Mouse (Mus musculus) large intestine, adult 2 months (tissue): ENCODE data around the gene Krtap5-1. TPM values are rescaled to one million over a fixed set of nuclear protein-coding genes. Genes with fewer than 3 reads are reported as not detected.
A peak's percentile ranks its signal among the peaks of the same experiment; 100 is the strongest.
"Not testable (repeated sequence)": the region's sequence is repeated elsewhere in the genome, so short reads cannot be mapped to it uniquely, and the experiment has no call there.

Source experiments
- DNase-seq: peaks from one replicate; pipeline ENCODE4 v3.0.0-alpha.2; 2012; ENCODE audit warnings: low read depth, low spot score
- WGBS: fragments of 180-500 bp; shearing (Covaris S2); methylation state at CpG from one replicate; pipeline ENCODE4 v1.1.7; 2018; 5-methylcytosine and 5-hydroxymethylcytosine counted together
- polyA plus RNA-seq: library from polyadenylated mRNA; depleted of rRNA; stranded (reverse); fragments of >200 nt; gene quantifications from 2 replicates; pipeline ENCODE4 v1.2.3, GENCODE M21; 2012

Krtap5-1 gene
- polyA plus RNA-seq, 1 experiment = not detected

GRCm38 (mm10) chr7:142303929-142304328 lies 7.0 kb upstream of the Krtap5-1 start:
- WGBS = 61% methylated on average over 1 of the region's 1 CpGs
- DNase-seq = not testable (repeated sequence)

- WGBS = 17% methylated on average over 3 of the region's 3 CpGs
- DNase-seq = no peak
Observed at GRCm38 (mm10) chr7:142303249-142303648, 6.3 kb upstream of the Krtap5-1 start, which contains the start of gene Krtap5-4. Gene Krtap5-4, plus strand, starts transcription at chr7:142303549.

GRCm38 (mm10) chr7:142296108-142296507 lies 810 bp downstream of the Krtap5-1 start:
- DNase-seq = not testable (repeated sequence)
- 18% methylated on average over 4 of the region's 4 CpGs for WGBS

- DNase-seq = no peak
Observed at GRCm38 (mm10) chr7:142295418-142295817, 1.5 kb downstream of the Krtap5-1 start.

GRCm38 (mm10) chr7:142293851-142294250 lies 3.1 kb downstream of the Krtap5-1 start:
- WGBS = 0% methylated on average over 2 of the region's 2 CpGs

GRCm38 (mm10) chr7:142285910-142286612 lies 10.9 kb downstream of the Krtap5-1 start:
- WGBS = 50% methylated on average over 9 of the region's 9 CpGs
- DNase-seq = not testable (repeated sequence)

More at GRCm38 (mm10) chr7:142293851-142294250, 3.1 kb downstream of the Krtap5-1 start:
- DNase-seq = not testable (repeated sequence)

GRCm38 (mm10) chr7:142285130-142285835 lies 11.6 kb downstream of the Krtap5-1 start:
- DNase-seq = peak; percentile 10
- 15% methylated on average over 23 of the region's 23 CpGs for WGBS

GRCm38 (mm10) chr7:142284615-142285080 lies 12.3 kb downstream of the Krtap5-1 start:
- under 1% methylated on average over 19 of the region's 19 CpGs for WGBS

GRCm38 (mm10) chr7:142284023-142284591 lies 12.8 kb downstream of the Krtap5-1 start:
- WGBS = under 1% methylated on average over 38 of the region's 38 CpGs
- peak; percentile 28 for DNase-seq

More at GRCm38 (mm10) chr7:142284615-142285080, 12.3 kb downstream of the Krtap5-1 start:
- peak; percentile 93 for DNase-seq

GRCm38 (mm10) chr7:142282847-142283246 lies 14.1 kb downstream of the Krtap5-1 start:
- DNase-seq = not testable (repeated sequence)
- 42% methylated on average over 2 of the region's 2 CpGs for WGBS

GRCm38 (mm10) chr7:142279291-142279690 lies 17.6 kb downstream of the Krtap5-1 start:
- WGBS = 93% methylated on average over 1 of the region's 1 CpGs
- not testable (repeated sequence) for DNase-seq

GRCm38 (mm10) chr7:142278183-142278582 lies 18.7 kb downstream of the Krtap5-1 start:
- WGBS = 1% methylated on average over 3 of the region's 3 CpGs
- DNase-seq = peak; percentile 42

- DNase-seq = not testable (repeated sequence)
Observed at GRCm38 (mm10) chr7:142274263-142274662, 22.7 kb downstream of the Krtap5-1 start, which contains the start of gene Gm4559. Gene Gm4559, minus strand, starts transcription at chr7:142274363.

GRCm38 (mm10) chr7:142258254-142258653 lies 38.7 kb downstream of the Krtap5-1 start, which contains the start of gene Gm2431:
Gene Gm2431, minus strand, starts transcription at chr7:142258354.
- 34% methylated on average over 1 of the region's 1 CpGs for WGBS
- DNase-seq = not testable (repeated sequence)

GRCm38 (mm10) chr7:142255517-142255916 lies 41.4 kb downstream of the Krtap5-1 start:
- DNase-seq = no peak
- 0% methylated on average over 2 of the region's 2 CpGs for WGBS

- WGBS = 0% methylated on average over 1 of the region's 1 CpGs
- peak; percentile 24 for DNase-seq
Observed at GRCm38 (mm10) chr7:142249824-142250223, 47.1 kb downstream of the Krtap5-1 start.
